Mouse (Mus musculus) kidney, adult 9 months (tissue): ENCODE measurements at regions not wholly inside any gene's neighbourhood (a gene's known extent, or its start where the extent isn't known, plus 50 kb on each side); places are given as distances from the start of the nearest gene placed in this dataset.

ENCODE experiments used
- DNase-seq: peaks from one replicate; pipeline ENCODE4 v3.0.0; 2022

DNA sequence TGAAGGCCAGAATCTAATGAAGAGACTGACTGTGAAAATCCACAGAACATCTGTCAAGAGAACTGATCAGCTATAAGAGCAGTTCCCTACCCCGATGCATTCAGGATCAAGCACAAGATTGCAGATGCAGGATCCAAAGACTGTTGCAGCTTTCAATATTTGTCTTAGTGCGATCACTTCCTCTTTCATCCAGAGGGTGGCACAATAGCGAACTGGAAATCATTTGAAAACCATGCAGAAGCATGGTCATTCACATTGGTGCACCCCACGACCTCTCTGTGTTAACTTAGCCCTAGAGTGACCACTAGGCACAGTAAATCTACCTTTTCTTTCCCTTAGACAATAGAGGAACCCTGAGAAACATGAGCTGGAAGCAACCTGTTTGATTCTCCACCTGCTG lies 55.8 kb upstream of the Pak3 start:
- DNase-seq: no peak

DNA sequence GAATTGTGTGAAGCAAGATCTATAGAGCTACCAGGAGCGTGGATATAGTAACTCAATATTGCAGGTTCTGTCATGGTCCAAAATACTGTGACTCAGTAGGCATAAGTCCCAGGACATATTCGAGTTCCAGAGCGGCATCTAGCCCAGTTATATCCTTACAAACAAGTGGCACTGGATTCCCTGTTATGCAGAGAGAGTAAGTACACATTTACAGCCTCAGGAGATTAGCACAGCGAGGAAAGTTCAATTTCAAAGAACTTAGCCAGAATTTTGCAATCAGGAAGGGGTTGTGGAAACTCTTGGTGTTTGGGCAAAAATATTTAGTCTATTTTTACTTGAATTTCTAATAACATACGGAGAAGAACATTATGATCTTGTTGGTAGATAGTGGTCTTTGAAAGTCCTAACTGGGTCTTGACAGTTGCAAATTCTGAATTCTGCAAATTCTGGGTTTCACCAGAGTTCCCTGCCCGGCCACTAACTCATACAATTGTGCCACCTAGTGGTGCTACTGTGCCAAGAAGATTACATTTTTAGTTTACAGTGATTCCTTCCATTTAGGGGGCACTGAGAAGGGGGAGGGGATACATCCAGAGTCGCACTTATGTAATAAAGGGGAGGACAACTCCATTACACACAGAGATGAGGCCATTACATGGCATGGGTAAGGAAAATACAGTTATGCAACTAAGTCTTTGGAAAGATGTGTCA lies 54.7 kb upstream of the Chrdl1 start:
- DNase-seq: no peak

GRCm38 (mm10) chrX:143444581-143444980 lies 50.5 kb upstream of the Chrdl1 start:
- DNase-seq: peak; percentile 35
